Comparison of ENCODE assay signal across 20 mouse cellular contexts in the genomic region with DNA sequence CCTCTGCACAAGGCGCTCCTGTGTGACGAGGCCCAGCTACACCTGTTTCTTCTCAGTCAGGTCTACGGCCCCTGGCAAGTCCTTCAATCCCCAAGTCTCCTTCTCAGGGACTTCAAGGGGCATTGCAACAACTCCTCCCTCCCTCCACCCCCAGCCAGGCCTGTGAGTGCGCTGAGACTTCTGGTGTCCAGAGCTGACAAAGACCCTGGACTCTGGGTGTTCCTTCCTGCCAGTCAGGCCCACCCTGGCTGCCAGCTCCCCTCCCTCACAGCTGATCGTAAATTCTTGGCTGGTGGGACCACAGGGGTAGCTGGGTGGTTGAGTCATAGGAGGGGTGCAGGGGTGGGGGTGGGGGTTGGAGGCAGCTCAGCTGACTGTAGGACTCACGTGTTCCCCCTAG. TPM values are rescaled to one million over a fixed set of nuclear protein-coding genes. Genes with fewer than 3 reads are reported as not detected.
DNase-seq lines count a peak whose midpoint lies in the region; ATAC-seq and TF ChIP-seq lines count a peak whose summit lies in the region.
"Had no signal": no experiment of that assay in that cellular context is flagged by ENCODE, and none has a peak within 500 bp of the region (broad histone marks: within the 10 kb centered on the region; RNA-seq: fewer than 3 reads in every experiment).

No protein-coding gene starts in this region.

- no peak overlapping the region for H3K4me2 ChIP-seq in heart, embryonic 13.5 days
- no peak overlapping the region for H3K4me2 ChIP-seq in liver, embryonic 14.5 days (ENCODE audit: low read depth)
- no peak overlapping the region for H3K4me2 ChIP-seq in liver, embryonic 11.5 days
- no peak overlapping the region for H3K4me2 ChIP-seq in stomach, embryonic 14.5 days (replicated peaks; ENCODE audit: low read depth, low read length)
- H3K4me2 ChIP-seq: heart, embryonic 11.5 days had no signal

- DNase-seq in heart, postnatal 25 days (ENCODE audit: low spot score), result no peak
- no peak for DNase-seq in liver, embryonic 14.5 days (ENCODE audit: low read depth in 3 of 3, low spot score in 3 of 3)
- no peak for DNase-seq in liver, embryonic 11.5 days (ENCODE audit: low spot score)
- DNase-seq in limb, embryonic 10.5 days (ENCODE audit: low spot score), result no peak
- DNase-seq in Muller cell, postnatal 12 days (ENCODE audit: inconsistent ontology term), result no peak
- DNase-seq: adrenal gland, postnatal 36 days; cerebellum, adult 2 months; gastrocnemius, postnatal 10 days; heart, postnatal 4 days; kidney, postnatal 25 days; layer of hippocampus, adult 9-11 months; lung, postnatal 36 days; thymus, adult 18-20 months had no signal

- no peak for TF ChIP-seq EP300 in liver, embryonic 14.5 days (IDR thresholded peaks at IDR 0.05; ENCODE audit: low read depth)

- H3K4me3 ChIP-seq in heart, embryonic 13.5 days, result no peak overlapping the region
- no peak overlapping the region for H3K4me3 ChIP-seq in liver, embryonic 14.5 days (ENCODE audit: insufficient read depth in 1 of 2, low read depth in 2 of 2, low read length in 2 of 2)
- no peak overlapping the region for H3K4me3 ChIP-seq in liver, embryonic 11.5 days (ENCODE audit: low read depth, low read length)
- H3K4me3 ChIP-seq in limb, embryonic 10.5 days, result no peak overlapping the region
- no peak overlapping the region for H3K4me3 ChIP-seq in stomach, embryonic 14.5 days (ENCODE audit: low read depth, low read length)
- H3K4me3 ChIP-seq: embryonic facial prominence, embryonic 10.5 days; erythroblast, embryonic 14.5 days had no signal

- no peaks in the 10 kb centered on the region for H3K36me3 ChIP-seq in heart, embryonic 13.5 days
- H3K36me3 ChIP-seq in liver, embryonic 14.5 days (replicated peaks; ENCODE audit: control insufficient read depth, insufficient read depth, low read depth), result no peaks in the 10 kb centered on the region
- H3K36me3 ChIP-seq in liver, embryonic 11.5 days (ENCODE audit: control insufficient read depth, insufficient read depth, low read length), result no peaks in the 10 kb centered on the region
- H3K36me3 ChIP-seq in limb, embryonic 10.5 days, result no peaks in the 10 kb centered on the region
- H3K36me3 ChIP-seq in stomach, embryonic 14.5 days (ENCODE audit: control insufficient read depth, insufficient read depth, low read length), result no peaks in the 10 kb centered on the region
- H3K36me3 ChIP-seq: embryonic facial prominence, embryonic 10.5 days had no signal

- 45% methylated on average over 6 of the region's 6 CpGs for WGBS in heart, embryonic 13.5 days
- 48% methylated on average over 6 of the region's 6 CpGs for WGBS in liver, embryonic 14.5 days (ENCODE audit: insufficient replicate concordance)
- 56% methylated on average over 6 of the region's 6 CpGs for WGBS in liver, embryonic 11.5 days
- 48% methylated on average over 6 of the region's 6 CpGs for WGBS in limb, embryonic 10.5 days
- 52% methylated on average over 6 of the region's 6 CpGs for WGBS in stomach, embryonic 14.5 days

- H3K27me3 ChIP-seq in heart, embryonic 13.5 days (replicated peaks), result peaks cover 70% of the 10 kb centered on the region
- H3K27me3 ChIP-seq in liver, embryonic 14.5 days (ENCODE audit: control insufficient read depth, insufficient read depth, low read length), result no peaks in the 10 kb centered on the region; the same call in 1 of the 2 replicates
- H3K27me3 ChIP-seq in liver, embryonic 11.5 days (replicated peaks; ENCODE audit: control insufficient read depth, insufficient read depth, low read length), result peaks cover 27% of the 10 kb centered on the region
- H3K27me3 ChIP-seq in limb, embryonic 10.5 days (ENCODE audit: low read depth, poor library complexity, severe bottlenecking), result peaks cover 46% of the 10 kb centered on the region
- H3K27me3 ChIP-seq in stomach, embryonic 14.5 days (ENCODE audit: control insufficient read depth, insufficient read depth, low read length), result no peaks in the 10 kb centered on the region
- H3K27me3 ChIP-seq: Patski had no signal

- no peak overlapping the region for H3K27ac ChIP-seq in heart, embryonic 13.5 days (replicated peaks)
- no peak overlapping the region for H3K27ac ChIP-seq in liver, embryonic 14.5 days
- H3K27ac ChIP-seq in liver, embryonic 11.5 days (ENCODE audit: low read depth, low read length), result no peak overlapping the region
- H3K27ac ChIP-seq in limb, embryonic 10.5 days, result peak overlapping the region; percentile 56; the same call in 1 of the 2 replicates
- no peak overlapping the region for H3K27ac ChIP-seq in stomach, embryonic 14.5 days (ENCODE audit: low read length)
- H3K27ac ChIP-seq: embryonic facial prominence, embryonic 10.5 days had no signal

- H3K4me1 ChIP-seq in heart, embryonic 13.5 days, result peaks cover 6% of the 10 kb centered on the region
- H3K4me1 ChIP-seq in liver, embryonic 14.5 days (replicated peaks; ENCODE audit: control insufficient read depth in 2 of 2, insufficient read depth in 2 of 2, low read length in 1 of 2), result peaks cover 6 to 8% of the 10 kb centered on the region in 2 experiments
- H3K4me1 ChIP-seq in liver, embryonic 11.5 days (replicated peaks; ENCODE audit: control insufficient read depth, insufficient read depth, low read length), result peaks cover 9% of the 10 kb centered on the region
- peaks cover 29% of the 10 kb centered on the region for H3K4me1 ChIP-seq in limb, embryonic 10.5 days
- no peaks in the 10 kb centered on the region for H3K4me1 ChIP-seq in stomach, embryonic 14.5 days (ENCODE audit: control insufficient read depth, insufficient read depth, low read length)

- no peak for ATAC-seq in heart, embryonic 13.5 days (ENCODE audit: extremely low read depth, insufficient number of reproducible peaks, low FRiP score, low TSS enrichment)
- no peak for ATAC-seq in liver, embryonic 14.5 days (ENCODE audit: insufficient read depth)
- ATAC-seq in liver, embryonic 11.5 days (replicated peaks; ENCODE audit: low FRiP score), result no peak
- no peak; the same call in 1 of the 2 replicates for ATAC-seq in stomach, embryonic 14.5 days (ENCODE audit: insufficient number of reproducible peaks, insufficient read depth, low FRiP score, low read depth)
- ATAC-seq: inflammation-experienced regulatory T-cells, adult 6 months; Patski had no signal

- H3K9me3 ChIP-seq in heart, embryonic 13.5 days, result no peaks in the 10 kb centered on the region
- H3K9me3 ChIP-seq in liver, embryonic 14.5 days (ENCODE audit: control insufficient read depth, low read length), result no peaks in the 10 kb centered on the region
- no peaks in the 10 kb centered on the region for H3K9me3 ChIP-seq in liver, embryonic 11.5 days (ENCODE audit: control insufficient read depth, low read length)
- H3K9me3 ChIP-seq in limb, embryonic 10.5 days (replicated peaks), result no peaks in the 10 kb centered on the region
- H3K9me3 ChIP-seq in stomach, embryonic 14.5 days (ENCODE audit: control insufficient read depth, low read depth, low read length), result no peaks in the 10 kb centered on the region
- H3K9me3 ChIP-seq: embryonic facial prominence, embryonic 10.5 days had no signal

- peak overlapping the region; percentile 28; the same call in 1 of the 2 replicates for H3K9ac ChIP-seq in heart, embryonic 13.5 days
- peak overlapping the region; percentile 31; the same call in 1 of the 2 replicates for H3K9ac ChIP-seq in liver, embryonic 14.5 days (replicated peaks)
- H3K9ac ChIP-seq in liver, embryonic 11.5 days (ENCODE audit: low read depth, low read length), result no peak overlapping the region; the same call in 1 of the 2 replicates
- H3K9ac ChIP-seq in stomach, embryonic 14.5 days (replicated peaks; ENCODE audit: low read depth, low read length), result 0 out of 2 replicates have a peak overlapping the region, but pooled peaks have one; percentile 7

- intact Hi-C loops in heart, postnatal 25 days (cut with DNase I), result no loop called here

- no peak for TF ChIP-seq CTCF in liver, embryonic 14.5 days (IDR thresholded peaks at IDR 0.05; ENCODE audit: low read depth)

RNA-seq across cellular contexts. Expression of a gene that starts 11.2 kb away (rescaled TPM):
- 1.5 TPM in 2 replicates for polyA plus RNA-seq in heart, embryonic 13.5 days (2015; fragmentation: Nextera tagmentation; extraction: Ambion mirVana)
- total RNA-seq in heart, postnatal 25 days (2021), result 1 to 10 TPM; 8.1 to 8.6 TPM
- 0.27 and 0.34 TPM in 2 replicates for polyA plus RNA-seq in liver, embryonic 14.5 days (2012; rRNA removed)
- 0.08 and 0.17 TPM in 2 replicates for polyA plus RNA-seq in liver, embryonic 14.5 days (2014; fragmentation: Nextera tagmentation; extraction: Ambion mirVana)
- polyA plus RNA-seq in liver, embryonic 11.5 days (2014; fragmentation: Nextera tagmentation; extraction: Ambion mirVana), result 0.47 and 0.73 TPM in 2 replicates
- polyA plus RNA-seq in limb, embryonic 10.5 days (2016; fragmentation: Nextera tagmentation; extraction: Ambion mirVana), result 2.8 and 4.0 TPM in 2 replicates
- 1.6 and 2.1 TPM in 2 replicates for polyA plus RNA-seq in stomach, embryonic 14.5 days (2014; fragmentation: Nextera tagmentation; extraction: Ambion mirVana)
- polyA plus RNA-seq: inflammation-experienced regulatory T-cells, adult 6 months had no signal

RNA-seq across cellular contexts. Expression of a gene that starts 12.3 kb away (rescaled TPM):
- polyA plus RNA-seq in heart, embryonic 13.5 days (2015; fragmentation: Nextera tagmentation; extraction: Ambion mirVana), result 1.9 and 2.4 TPM in 2 replicates
- 10 to 100 TPM in 1 of 2 experiments, 1 to 10 TPM in 1; 9.2 to 10.2 TPM for total RNA-seq in heart, postnatal 25 days (2021)
- 33.9 and 35.0 TPM in 2 replicates for polyA plus RNA-seq in liver, embryonic 14.5 days (2012; rRNA removed)
- polyA plus RNA-seq in liver, embryonic 14.5 days (2014; fragmentation: Nextera tagmentation; extraction: Ambion mirVana), result 9.5 and 14.3 TPM in 2 replicates
- polyA plus RNA-seq in liver, embryonic 11.5 days (2014; fragmentation: Nextera tagmentation; extraction: Ambion mirVana), result 13.4 and 14.5 TPM in 2 replicates
- polyA plus RNA-seq in limb, embryonic 10.5 days (2016; fragmentation: Nextera tagmentation; extraction: Ambion mirVana), result 4.4 and 5.0 TPM in 2 replicates
- 5.8 and 8.7 TPM in 2 replicates for polyA plus RNA-seq in stomach, embryonic 14.5 days (2014; fragmentation: Nextera tagmentation; extraction: Ambion mirVana)

RNA-seq across cellular contexts. Expression of a gene that starts 21.9 kb away (rescaled TPM):
- 88.5 and 89.0 TPM in 2 replicates for polyA plus RNA-seq in heart, embryonic 13.5 days (2015; fragmentation: Nextera tagmentation; extraction: Ambion mirVana)
- total RNA-seq in heart, postnatal 25 days (2021), result 10 to 100 TPM; 46.6 to 47.7 TPM
- polyA plus RNA-seq in liver, embryonic 14.5 days (2012; rRNA removed), result 20.4 and 34.3 TPM in 2 replicates
- polyA plus RNA-seq in liver, embryonic 14.5 days (2014; fragmentation: Nextera tagmentation; extraction: Ambion mirVana), result 54.1 and 56.3 TPM in 2 replicates
- polyA plus RNA-seq in liver, embryonic 11.5 days (2014; fragmentation: Nextera tagmentation; extraction: Ambion mirVana), result 110 and 112 TPM in 2 replicates
- polyA plus RNA-seq in limb, embryonic 10.5 days (2016; fragmentation: Nextera tagmentation; extraction: Ambion mirVana), result 174 and 187 TPM in 2 replicates
- polyA plus RNA-seq in stomach, embryonic 14.5 days (2014; fragmentation: Nextera tagmentation; extraction: Ambion mirVana), result 92.1 and 102 TPM in 2 replicates

RNA-seq across cellular contexts. Expression of a gene that starts 40.7 kb away (rescaled TPM):
- 0.06 and 0.09 TPM in 2 replicates for polyA plus RNA-seq in heart, embryonic 13.5 days (2015; fragmentation: Nextera tagmentation; extraction: Ambion mirVana)
- not detected for total RNA-seq in heart, postnatal 25 days (2021)
- 0.06 and 0.10 TPM in 2 replicates for polyA plus RNA-seq in liver, embryonic 14.5 days (2012; rRNA removed)
- polyA plus RNA-seq in liver, embryonic 14.5 days (2014; fragmentation: Nextera tagmentation; extraction: Ambion mirVana), result 0.03 and 0.05 TPM in 2 replicates
- 0.18 and 0.34 TPM in 2 replicates for polyA plus RNA-seq in liver, embryonic 11.5 days (2014; fragmentation: Nextera tagmentation; extraction: Ambion mirVana)
- 0.16 and 0.23 TPM in 2 replicates for polyA plus RNA-seq in limb, embryonic 10.5 days (2016; fragmentation: Nextera tagmentation; extraction: Ambion mirVana)
- 4.2 and 4.8 TPM in 2 replicates for polyA plus RNA-seq in stomach, embryonic 14.5 days (2014; fragmentation: Nextera tagmentation; extraction: Ambion mirVana)
- total RNA-seq: adrenal gland, postnatal 36 days had no signal
- polyA plus RNA-seq: inflammation-experienced regulatory T-cells, adult 6 months had no signal

RNA-seq across cellular contexts. Expression of a gene that starts 43.6 kb away (rescaled TPM):
- polyA plus RNA-seq in heart, embryonic 13.5 days (2015; fragmentation: Nextera tagmentation; extraction: Ambion mirVana), result not detected in 2 replicates
- not detected for total RNA-seq in heart, postnatal 25 days (2021)
- 0.11 and 0.13 TPM in 2 replicates for polyA plus RNA-seq in liver, embryonic 14.5 days (2012; rRNA removed)
- 0.18 and 0.39 TPM in 2 replicates for polyA plus RNA-seq in liver, embryonic 14.5 days (2014; fragmentation: Nextera tagmentation; extraction: Ambion mirVana)
- polyA plus RNA-seq in liver, embryonic 11.5 days (2014; fragmentation: Nextera tagmentation; extraction: Ambion mirVana), result 0.10 and 0.25 TPM in 2 replicates
- polyA plus RNA-seq in limb, embryonic 10.5 days (2016; fragmentation: Nextera tagmentation; extraction: Ambion mirVana), result not detected in 2 replicates
- polyA plus RNA-seq in stomach, embryonic 14.5 days (2014; fragmentation: Nextera tagmentation; extraction: Ambion mirVana), result 0.59 TPM in 1 of 2 replicates, not detected in the other
- total RNA-seq: adrenal gland, postnatal 36 days had no signal
- polyA plus RNA-seq: embryonic facial prominence, embryonic 10.5 days; heart, embryonic 11.5 days had no signal
